ENCODE assay signal across 11 mouse cellular contexts in genomic region chr19:43949111-43949810, GRCm38 (mm10). TPM values are rescaled to one million over a fixed set of nuclear protein-coding genes. Genes with fewer than 3 reads are reported as not detected.
DNase-seq lines count a peak whose midpoint lies in the region; ATAC-seq and TF ChIP-seq lines count a peak whose summit lies in the region.
"Had no signal": no experiment of that assay in that cellular context is flagged by ENCODE, and none has a peak within 500 bp of the region (broad histone marks: within the 10 kb centered on the region; RNA-seq: fewer than 3 reads in every experiment).

No protein-coding gene starts in this region.

- no peaks in the 10 kb centered on the region for H3K27me3 ChIP-seq in hindbrain, embryonic 12.5 days
- H3K27me3 ChIP-seq in hindbrain, embryonic 16.5 days (replicated peaks; ENCODE audit: control insufficient read depth, insufficient read depth, low read length): no peaks in the 10 kb centered on the region
- no peaks in the 10 kb centered on the region for H3K27me3 ChIP-seq in ES-Bruce4 (ENCODE audit: control insufficient read depth, insufficient read depth, low read length, poor library complexity, severe bottlenecking)
- no peaks in the 10 kb centered on the region for H3K27me3 ChIP-seq in embryonic facial prominence, embryonic 12.5 days
- no peaks in the 10 kb centered on the region for H3K27me3 ChIP-seq in liver, adult 2 months (ENCODE audit: control insufficient read depth, insufficient read depth, low read length)

- no peaks in the 10 kb centered on the region for H3K36me3 ChIP-seq in hindbrain, embryonic 12.5 days
- no peaks in the 10 kb centered on the region for H3K36me3 ChIP-seq in hindbrain, embryonic 16.5 days (ENCODE audit: control insufficient read depth, insufficient read depth, low read length)
- H3K36me3 ChIP-seq in ES-Bruce4 (ENCODE audit: control insufficient read depth, insufficient read depth, low read length, poor library complexity, severe bottlenecking): no peaks in the 10 kb centered on the region
- H3K36me3 ChIP-seq in embryonic facial prominence, embryonic 12.5 days: no peaks in the 10 kb centered on the region
- no peaks in the 10 kb centered on the region for H3K36me3 ChIP-seq in liver, adult 2 months (ENCODE audit: control insufficient read depth, insufficient read depth, low read length)

- H3K9ac ChIP-seq in hindbrain, embryonic 12.5 days: no peak overlapping the region
- H3K9ac ChIP-seq in hindbrain, embryonic 16.5 days (ENCODE audit: low read depth, low read length): no peak overlapping the region
- no peak overlapping the region for H3K9ac ChIP-seq in ES-Bruce4 (ENCODE audit: low read depth, poor library complexity, severe bottlenecking)
- no peak overlapping the region for H3K9ac ChIP-seq in embryonic facial prominence, embryonic 12.5 days
- H3K9ac ChIP-seq in liver, adult 2 months (ENCODE audit: low read depth, low read length): no peak overlapping the region

- no peaks in the 10 kb centered on the region for H3K9me3 ChIP-seq in hindbrain, embryonic 12.5 days (replicated peaks)
- no peaks in the 10 kb centered on the region for H3K9me3 ChIP-seq in hindbrain, embryonic 16.5 days (ENCODE audit: control insufficient read depth, low read length)
- H3K9me3 ChIP-seq in ES-Bruce4 (replicated peaks; ENCODE audit: control insufficient read depth, insufficient read depth, low read length, poor library complexity, severe bottlenecking): no peaks in the 10 kb centered on the region
- H3K9me3 ChIP-seq in embryonic facial prominence, embryonic 12.5 days: no peaks in the 10 kb centered on the region

- TF ChIP-seq POLR2A in ES-Bruce4 (IDR thresholded peaks at IDR 0.05; ENCODE audit: insufficient read depth, low read length): no peak
- no peak for TF ChIP-seq POLR2A in liver, adult 2 months (IDR thresholded peaks at IDR 0.05; ENCODE audit: extremely low read depth, insufficient read depth, low read length)

- H3K79me2 ChIP-seq in liver, adult 2 months (ENCODE audit: control insufficient read depth, insufficient read depth, low read length): no peaks in the 10 kb centered on the region

- DNase-seq in liver, adult 2 months (ENCODE audit: extremely low read depth, low read depth, low spot score): peak; percentile 69
- DNase-seq in heart, postnatal 4 days: no peak
- no peak for DNase-seq in spleen, postnatal 4 days (ENCODE audit: low spot score in 2 of 2)
- no peak for DNase-seq in layer of hippocampus, postnatal 36 days
- DNase-seq: cerebellum, adult 2 months; midbrain, embryonic 14.5 days had no signal

- no peak for ATAC-seq in hindbrain, embryonic 12.5 days (ENCODE audit: low FRiP score)
- ATAC-seq in hindbrain, embryonic 16.5 days: no peak
- no peak for ATAC-seq in embryonic facial prominence, embryonic 12.5 days (ENCODE audit: insufficient number of reproducible peaks, insufficient read depth, low FRiP score, low TSS enrichment)

- peak overlapping the region; percentile 1; the same call in 1 of the 2 replicates for H3K4me2 ChIP-seq in hindbrain, embryonic 12.5 days (replicated peaks)
- H3K4me2 ChIP-seq in hindbrain, embryonic 16.5 days (ENCODE audit: low read length): no peak overlapping the region; the same call in 1 of the 2 replicates
- 0 out of 2 replicates have a peak overlapping the region, but pooled peaks have one; percentile 6 for H3K4me2 ChIP-seq in embryonic facial prominence, embryonic 12.5 days (replicated peaks)

- no peak for TF ChIP-seq EP300 in ES-Bruce4 (IDR thresholded peaks at IDR 0.05; ENCODE audit: insufficient read depth, low read depth, low read length)

- H3K4me3 ChIP-seq in hindbrain, embryonic 12.5 days: no peak overlapping the region
- H3K4me3 ChIP-seq in hindbrain, embryonic 16.5 days (ENCODE audit: low read length): no peak overlapping the region
- 0 out of 2 replicates have a peak overlapping the region, but pooled peaks have one; percentile 15 for H3K4me3 ChIP-seq in ES-Bruce4 (ENCODE audit: low read depth, low read length)
- no peak overlapping the region for H3K4me3 ChIP-seq in embryonic facial prominence, embryonic 12.5 days
- H3K4me3 ChIP-seq in liver, adult 2 months (ENCODE audit: insufficient read depth, low read depth, low read length): no peak overlapping the region

- H3K27ac ChIP-seq in hindbrain, embryonic 12.5 days: no peak overlapping the region
- no peak overlapping the region for H3K27ac ChIP-seq in hindbrain, embryonic 16.5 days (ENCODE audit: low read depth, low read length)
- no peak overlapping the region for H3K27ac ChIP-seq in ES-Bruce4 (ENCODE audit: insufficient read depth, low read length)
- H3K27ac ChIP-seq in embryonic facial prominence, embryonic 12.5 days: no peak overlapping the region
- no peak overlapping the region for H3K27ac ChIP-seq in liver, adult 2 months (replicated peaks; ENCODE audit: insufficient read depth, low read depth, low read length)

- H3K4me1 ChIP-seq in hindbrain, embryonic 12.5 days: peaks cover 6% of the 10 kb centered on the region
- peaks cover 5% of the 10 kb centered on the region for H3K4me1 ChIP-seq in hindbrain, embryonic 16.5 days (ENCODE audit: control insufficient read depth, insufficient read depth, low read depth, low read length)
- H3K4me1 ChIP-seq in ES-Bruce4 (ENCODE audit: control insufficient read depth, insufficient read depth, low read length): no peaks in the 10 kb centered on the region
- H3K4me1 ChIP-seq in embryonic facial prominence, embryonic 12.5 days: no peaks in the 10 kb centered on the region
- H3K4me1 ChIP-seq in liver, adult 2 months (ENCODE audit: control insufficient read depth, insufficient read depth, low read length): peaks cover 6% of the 10 kb centered on the region; the same call in 1 of the 2 replicates

- no peak for TF ChIP-seq CTCF in ES-Bruce4 (IDR thresholded peaks at IDR 0.05; ENCODE audit: low read depth, low read length)
- no peak for TF ChIP-seq CTCF in liver, adult 2 months (IDR thresholded peaks at IDR 0.05; ENCODE audit: low read depth, low read length)

- 3% methylated on average over 11 of the region's 12 CpGs for WGBS in hindbrain, embryonic 12.5 days
- 4% methylated on average over 12 of the region's 12 CpGs for WGBS in hindbrain, embryonic 16.5 days
- 4% methylated on average over 9 of the region's 12 CpGs for WGBS in embryonic facial prominence, embryonic 12.5 days
- WGBS in liver, adult 2 months: 19% methylated on average over 12 of the region's 12 CpGs

RNA-seq across cellular contexts. Expression of gene Dnmbp, which starts 9.3 kb away (rescaled TPM):
- 14.5 and 16.9 TPM in 2 replicates for polyA plus RNA-seq in hindbrain, embryonic 12.5 days (2016; fragmentation: Nextera tagmentation; extraction: Ambion mirVana)
- 8.1 and 8.9 TPM in 2 replicates for polyA plus RNA-seq in hindbrain, embryonic 16.5 days (2015; fragmentation: Nextera tagmentation; extraction: Ambion mirVana)
- polyA plus RNA-seq in ES-Bruce4 (2011; ENCODE audit: insufficient read depth, insufficient read length, low read depth, missing spikeins): 18.3 and 18.6 TPM in 2 replicates
- polyA plus RNA-seq in embryonic facial prominence, embryonic 12.5 days (2016; fragmentation: Nextera tagmentation; extraction: Ambion mirVana): 20.5 and 22.9 TPM in 2 replicates
- total RNA-seq in liver, adult 2 months (2014; rRNA removed): 23.3 and 24.7 TPM in 2 replicates
- polyA plus RNA-seq in liver, adult 2 months (2012; rRNA removed): 15.5 and 15.6 TPM in 2 replicates
- 10 to 100 TPM; 12.5 to 13.6 TPM for total RNA-seq in heart, postnatal 4 days (2021)
- total RNA-seq in layer of hippocampus, postnatal 36 days (2021): 10 to 100 TPM in 1 of 2 experiments, 1 to 10 TPM in 1; 8.1 to 10.1 TPM

RNA-seq across cellular contexts. Expression of gene Cpn1, which starts 37.1 kb away (rescaled TPM):
- 0.20 and 0.26 TPM in 2 replicates for polyA plus RNA-seq in hindbrain, embryonic 12.5 days (2016; fragmentation: Nextera tagmentation; extraction: Ambion mirVana)
- polyA plus RNA-seq in hindbrain, embryonic 16.5 days (2015; fragmentation: Nextera tagmentation; extraction: Ambion mirVana): 0.26 and 0.70 TPM in 2 replicates
- polyA plus RNA-seq in ES-Bruce4 (2011; ENCODE audit: insufficient read depth, insufficient read length, low read depth, missing spikeins): 0.78 and 1.2 TPM in 2 replicates
- not detected in 2 replicates for polyA plus RNA-seq in embryonic facial prominence, embryonic 12.5 days (2016; fragmentation: Nextera tagmentation; extraction: Ambion mirVana)
- 215 and 272 TPM in 2 replicates for total RNA-seq in liver, adult 2 months (2014; rRNA removed)
- polyA plus RNA-seq in liver, adult 2 months (2012; rRNA removed): 336 and 360 TPM in 2 replicates
- not detected for total RNA-seq in heart, postnatal 4 days (2021)
- total RNA-seq in layer of hippocampus, postnatal 36 days (2021): under 1 TPM in 1 of 2 experiments, not detected in 1; 0.33 TPM
- total RNA-seq: hematopoietic stem cell, adult 5-6 weeks had no signal

Comparison
In these comparisons a context has a peak if more than half of its experiments do, and no peak if none do; other contexts are left out.
1. RNA of gene Cpn1, which starts 37.1 kb away (polyA plus RNA-seq): 336 to 360 TPM in liver, adult 2 months; 0.78 to 1.2 TPM in ES-Bruce4, 0.26 to 0.70 TPM in hindbrain, embryonic 16.5 days, 0.20 to 0.26 TPM in hindbrain, embryonic 12.5 days and not detected in embryonic facial prominence, embryonic 12.5 days; every median in the first group is over 100 times any median in the second.